10 mouse cellular contexts compared by ENCODE assay signal in the genomic region with DNA sequence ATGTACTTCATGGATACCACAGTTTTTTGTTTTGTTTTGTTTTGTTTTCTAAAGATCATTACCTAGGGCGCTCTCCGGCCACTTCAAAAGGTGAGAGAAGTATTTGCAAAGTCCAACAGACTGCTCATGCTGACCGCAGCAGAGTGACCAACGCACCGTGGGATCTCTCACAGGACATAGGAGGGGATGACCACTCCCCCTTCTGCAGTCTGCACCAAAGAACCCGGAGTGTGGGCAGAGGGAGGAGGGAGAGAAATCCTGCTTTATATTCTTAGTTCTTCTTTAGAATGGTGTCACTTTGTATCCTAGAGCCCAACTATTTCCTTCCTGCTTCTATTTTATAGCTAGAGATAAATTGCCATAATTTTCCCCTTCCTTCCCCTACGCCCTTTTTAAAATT. TPM values are rescaled to one million over a fixed set of nuclear protein-coding genes. Genes with fewer than 3 reads are reported as not detected.
DNase-seq lines count a peak whose midpoint lies in the region; ATAC-seq lines count a peak whose summit lies in the region.
"Had no signal": no experiment of that assay in that cellular context is flagged by ENCODE, and none has a peak within 500 bp of the region (broad histone marks: within the 10 kb centered on the region; RNA-seq: fewer than 3 reads in every experiment).

No protein-coding gene starts in this region.

- no peak for ATAC-seq in heart, embryonic 12.5 days (ENCODE audit: insufficient number of reproducible peaks, low FRiP score)
- no peak for ATAC-seq in lung, embryonic 16.5 days (ENCODE audit: low read depth)
- no peak for ATAC-seq in midbrain, embryonic 16.5 days

- peak overlapping the region; percentile 51 for H3K4me2 ChIP-seq in heart, embryonic 12.5 days
- H3K4me2 ChIP-seq in lung, embryonic 16.5 days (ENCODE audit: low read depth, low read length): peak overlapping the region; percentile 34; the same call in 1 of the 2 replicates
- peak overlapping the region; percentile 2; the same call in 1 of the 2 replicates for H3K4me2 ChIP-seq in midbrain, embryonic 16.5 days (ENCODE audit: low read length)

- peaks cover 5% of the 10 kb centered on the region; the same call in 1 of the 2 replicates for H3K4me1 ChIP-seq in heart, embryonic 12.5 days (replicated peaks)
- H3K4me1 ChIP-seq in lung, embryonic 16.5 days (replicated peaks; ENCODE audit: control insufficient read depth, insufficient read depth, low read length): no peaks in the 10 kb centered on the region
- peaks cover 5% of the 10 kb centered on the region; the same call in 1 of the 2 replicates for H3K4me1 ChIP-seq in midbrain, embryonic 16.5 days (ENCODE audit: control insufficient read depth, insufficient read depth, low read length)

- H3K4me3 ChIP-seq in heart, embryonic 12.5 days: no peak overlapping the region
- H3K4me3 ChIP-seq in lung, embryonic 16.5 days (ENCODE audit: low read length): no peak overlapping the region
- no peak overlapping the region for H3K4me3 ChIP-seq in midbrain, embryonic 16.5 days (ENCODE audit: low read depth, low read length)
- H3K4me3 ChIP-seq: limb, embryonic 13.5 days had no signal

- no peak overlapping the region for H3K27ac ChIP-seq in heart, embryonic 12.5 days (ENCODE audit: poor library complexity, severe bottlenecking)
- H3K27ac ChIP-seq in lung, embryonic 16.5 days (ENCODE audit: low read length): no peak overlapping the region
- H3K27ac ChIP-seq in midbrain, embryonic 16.5 days (ENCODE audit: low read length): no peak overlapping the region
- H3K27ac ChIP-seq: limb, embryonic 13.5 days had no signal

- H3K36me3 ChIP-seq in heart, embryonic 12.5 days: no peaks in the 10 kb centered on the region
- no peaks in the 10 kb centered on the region for H3K36me3 ChIP-seq in lung, embryonic 16.5 days (ENCODE audit: control insufficient read depth, insufficient read depth, low read length)
- no peaks in the 10 kb centered on the region for H3K36me3 ChIP-seq in midbrain, embryonic 16.5 days (ENCODE audit: control insufficient read depth, insufficient read depth, low read length)
- H3K36me3 ChIP-seq: limb, embryonic 13.5 days had no signal

- no peak for DNase-seq in heart, postnatal 10 days
- DNase-seq in lung, postnatal 10 days: no peak
- peak; percentile 38 for DNase-seq in kidney, postnatal 10 days
- no peak for DNase-seq in adrenal gland, adult 18-20 months (ENCODE audit: low spot score in 2 of 2)
- no peak for DNase-seq in natural killer cell, adult 2 months (ENCODE audit: low spot score in 2 of 2)

- H3K9me3 ChIP-seq in heart, embryonic 12.5 days (replicated peaks): peaks cover 4% of the 10 kb centered on the region; the same call in 1 of the 2 replicates
- peaks cover 3% of the 10 kb centered on the region for H3K9me3 ChIP-seq in lung, embryonic 16.5 days (ENCODE audit: control insufficient read depth, low read length)
- H3K9me3 ChIP-seq in midbrain, embryonic 16.5 days (replicated peaks; ENCODE audit: control insufficient read depth, low read length, poor library complexity, severe bottlenecking): no peaks in the 10 kb centered on the region
- H3K9me3 ChIP-seq: limb, embryonic 13.5 days had no signal

- H3K9ac ChIP-seq in heart, embryonic 12.5 days: no peak overlapping the region
- no peak overlapping the region for H3K9ac ChIP-seq in lung, embryonic 16.5 days (ENCODE audit: low read length)
- H3K9ac ChIP-seq in midbrain, embryonic 16.5 days (ENCODE audit: low read depth, low read length): no peak overlapping the region
- H3K9ac ChIP-seq: limb, embryonic 13.5 days had no signal

- intact Hi-C loops in heart, postnatal 10 days (cut with DNase I): no loop called here

- WGBS in heart, embryonic 12.5 days: 41% methylated on average over 7 of the region's 7 CpGs
- WGBS in lung, embryonic 16.5 days: 27% methylated on average over 7 of the region's 7 CpGs
- 27% methylated on average over 7 of the region's 7 CpGs for WGBS in midbrain, embryonic 16.5 days

- no peaks in the 10 kb centered on the region for H3K27me3 ChIP-seq in heart, embryonic 12.5 days (replicated peaks)
- no peaks in the 10 kb centered on the region for H3K27me3 ChIP-seq in lung, embryonic 16.5 days (ENCODE audit: control insufficient read depth, insufficient read depth, low read depth, low read length)
- H3K27me3 ChIP-seq in midbrain, embryonic 16.5 days (ENCODE audit: control insufficient read depth, insufficient read depth, low read depth, low read length): no peaks in the 10 kb centered on the region
- H3K27me3 ChIP-seq: limb, embryonic 13.5 days had no signal

RNA-seq across cellular contexts. Expression of a gene that starts 48.4 kb away (rescaled TPM):
- 27.4 and 28.1 TPM in 2 replicates for polyA plus RNA-seq in heart, embryonic 12.5 days (2016; fragmentation: Nextera tagmentation; extraction: Ambion mirVana)
- 10 to 100 TPM; 12.9 to 14.6 TPM for total RNA-seq in heart, postnatal 10 days (2021)
- polyA plus RNA-seq in lung, embryonic 16.5 days (2015; fragmentation: Nextera tagmentation; extraction: Ambion mirVana): 20.3 and 24.1 TPM in 2 replicates
- polyA plus RNA-seq in midbrain, embryonic 16.5 days (2015; fragmentation: Nextera tagmentation; extraction: Ambion mirVana): 2.2 and 4.4 TPM in 2 replicates
- 1 to 10 TPM; 2.2 TPM for total RNA-seq in adrenal gland, adult 18-20 months (2021)

RNA-seq across cellular contexts. Expression of a gene that starts 50.8 kb away (rescaled TPM):
- polyA plus RNA-seq in heart, embryonic 12.5 days (2016; fragmentation: Nextera tagmentation; extraction: Ambion mirVana): 6.5 and 7.8 TPM in 2 replicates
- total RNA-seq in heart, postnatal 10 days (2021): 1 to 10 TPM; 4.5 to 6.1 TPM
- polyA plus RNA-seq in lung, embryonic 16.5 days (2015; fragmentation: Nextera tagmentation; extraction: Ambion mirVana): 0.74 and 0.94 TPM in 2 replicates
- polyA plus RNA-seq in midbrain, embryonic 16.5 days (2015; fragmentation: Nextera tagmentation; extraction: Ambion mirVana): 7.7 and 7.9 TPM in 2 replicates
- total RNA-seq in adrenal gland, adult 18-20 months (2021): under 1 TPM; 0.30 to 0.35 TPM
- polyA plus RNA-seq: small intestine, adult 2 months had no signal
